Mouse (Mus musculus) layer of hippocampus, adult 18-20 months (tissue): ENCODE results near the gene Tmprss6. TPM values are rescaled to one million over a fixed set of nuclear protein-coding genes. Genes with fewer than 3 reads are reported as not detected.

Experiments used
- DNase-seq, 2 experiments: peaks; one replicate each; pipeline ENCODE4 v3.0.0; 2022; ENCODE audit warnings: low spot score in 2 of 2
- total RNA-seq, 2 experiments: library from RNA; stranded (reverse); gene quantifications; 2 replicates each; pipeline ENCODE4 v1.2.3; 2021

Tmprss6 gene
- total RNA-seq, 2 experiments from 2014 or later: 2.7 to 2.8 TPM

- peak; percentile 82 to 90 for DNase-seq
These were observed 46.1 kb downstream of the Tmprss6 start for GRCm38 (mm10) chr15:78422046-78422956.

DNA sequence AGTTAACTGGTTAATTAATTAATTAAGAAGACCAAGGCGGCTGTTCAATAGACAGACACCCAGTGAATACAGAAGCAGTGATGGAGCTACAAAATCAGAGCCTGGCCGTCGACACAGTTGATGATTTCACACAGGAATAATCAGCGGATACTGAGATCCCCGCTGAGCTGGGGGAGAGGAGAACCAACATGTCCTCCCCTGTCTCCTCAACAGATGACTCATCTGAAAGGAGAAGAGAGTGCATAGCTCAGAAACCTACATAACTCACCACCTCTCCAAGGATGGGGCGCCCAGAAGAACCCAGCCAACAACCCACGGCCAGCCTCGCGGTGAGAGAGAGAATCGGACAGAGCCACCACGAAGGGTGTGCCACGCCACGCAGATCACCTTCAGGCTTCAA lies 48.0 kb downstream of the Tmprss6 start:
- DNase-seq: no peak

DNA sequence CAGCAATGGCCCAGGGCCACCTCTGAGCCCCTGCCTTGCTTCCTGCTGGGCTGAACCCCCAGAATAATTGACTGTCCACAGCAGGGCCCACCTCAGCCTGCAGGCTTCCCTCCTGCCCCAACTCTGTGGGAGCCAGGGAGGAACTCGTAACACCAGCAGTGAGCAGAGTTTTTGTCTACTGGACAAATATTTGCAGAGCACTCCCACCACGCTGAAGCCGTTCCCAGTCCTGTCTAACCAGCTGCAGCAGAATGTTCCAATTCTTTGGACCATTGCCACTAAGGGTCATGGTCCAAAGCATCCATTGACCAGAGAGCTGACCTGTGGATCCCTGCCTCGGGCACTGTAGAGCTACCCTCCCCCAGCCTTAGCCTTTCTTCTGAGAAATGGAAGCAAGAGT lies 51.5 kb downstream of the Tmprss6 start:
- no peak for DNase-seq

GRCm38 (mm10) chr15:78414157-78414556 lies 54.3 kb downstream of the Tmprss6 start:
- DNase-seq: no peak

- no peak for DNase-seq
These were observed 54.7 kb downstream of the Tmprss6 start for GRCm38 (mm10) chr15:78413719-78414117.

DNA sequence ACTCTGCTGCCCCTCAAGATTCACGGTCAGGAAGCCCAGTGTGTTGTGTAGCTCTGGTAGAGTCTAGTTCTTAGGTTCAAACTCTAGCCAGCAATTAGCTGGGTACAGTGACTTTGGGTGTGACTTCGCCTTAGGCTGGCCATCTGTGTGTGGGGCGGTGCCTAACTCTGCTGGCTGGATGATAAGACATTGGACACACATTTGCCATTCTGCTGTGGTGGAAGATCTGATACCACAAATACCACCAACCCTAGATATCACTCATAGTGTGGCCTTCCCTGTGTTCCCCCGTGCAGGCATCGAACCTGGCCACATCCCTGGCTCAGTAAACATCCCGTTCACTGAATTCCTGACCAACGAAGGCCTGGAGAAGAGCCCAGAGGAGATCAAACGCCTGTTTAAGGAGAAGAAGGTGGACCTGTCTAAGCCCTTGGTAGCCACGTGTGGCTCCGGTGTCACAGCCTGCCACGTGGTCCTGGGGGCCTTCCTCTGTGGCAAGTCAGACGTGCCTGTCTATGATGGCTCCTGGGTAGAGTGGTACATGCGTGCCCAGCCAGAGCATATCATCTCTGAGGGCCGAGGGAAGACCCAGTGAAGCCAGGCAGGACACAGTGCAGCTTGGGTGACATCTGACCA lies 55.2 kb downstream of the Tmprss6 start:
- no peak for DNase-seq

DNA sequence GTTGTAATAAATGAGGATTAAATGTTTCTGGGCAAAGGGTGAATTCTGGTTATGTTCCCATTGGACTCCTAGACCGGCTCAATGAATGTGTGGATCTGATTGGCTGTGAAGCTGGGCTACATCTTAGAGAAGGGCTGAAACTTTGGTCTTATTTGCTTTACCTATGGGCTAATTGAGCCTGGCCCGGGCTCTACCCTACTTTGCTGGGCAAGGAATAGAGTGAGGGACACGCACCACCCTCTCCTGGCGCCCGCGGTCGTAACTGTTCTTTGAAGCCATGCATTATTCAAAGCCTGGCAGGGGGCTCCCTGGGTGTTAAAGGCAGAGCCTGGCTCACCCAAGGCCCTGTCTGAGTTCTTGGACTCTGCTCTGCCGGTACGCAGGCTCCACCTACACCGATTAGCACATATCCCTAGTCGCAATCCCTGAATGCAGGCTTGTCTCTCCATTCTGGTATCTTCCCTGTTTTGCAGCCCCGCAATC lies 58.8 kb downstream of the Tmprss6 start:
- DNase-seq: no peak

- DNase-seq: peak; percentile 85 to 93
These were observed 62.0 kb downstream of the Tmprss6 start, which contains the start of gene Mpst for GRCm38 (mm10) chr15:78406293-78406934. Gene Mpst (plus strand): TSS chr15:78406416.

DNA sequence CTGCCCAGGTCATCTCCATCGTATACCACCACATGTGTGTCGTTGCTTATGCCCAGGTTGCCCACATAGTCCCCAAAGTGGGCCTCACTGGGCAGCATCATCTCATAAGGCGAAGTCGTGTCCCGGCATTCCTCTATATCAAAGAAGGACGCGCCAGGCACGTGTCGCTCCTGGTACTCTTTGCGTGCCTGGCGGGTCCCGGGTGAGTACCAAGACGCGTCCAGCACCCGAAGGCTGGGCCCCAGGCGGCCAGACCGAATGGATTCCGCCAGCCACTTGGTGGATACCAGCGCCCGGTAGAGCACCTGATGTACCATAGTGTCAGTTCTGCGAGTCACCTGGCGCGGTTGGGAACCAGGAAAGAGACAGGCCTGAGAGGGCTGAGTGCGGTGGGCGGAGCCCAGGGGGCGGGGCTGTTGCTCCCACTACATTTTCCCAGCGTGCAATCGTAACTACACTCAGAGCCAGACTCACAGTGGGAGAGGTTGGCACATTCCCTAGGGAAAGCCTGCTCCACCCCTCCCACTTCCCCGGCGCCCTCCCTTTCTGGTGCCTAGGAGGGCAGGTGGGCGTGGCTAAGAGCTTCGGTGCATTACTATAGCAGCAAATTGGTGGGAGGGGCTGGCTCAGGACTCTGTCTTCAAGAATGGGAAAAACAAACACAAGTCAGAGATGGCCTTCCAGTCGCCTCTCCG lies 62.8 kb downstream of the Tmprss6 start, which contains the start of gene Tst:
Gene Tst, minus strand, starts transcription at position 391 of the 695 bp plus-strand sequence.
- peak; percentile 88 to 96 for DNase-seq

- no peak for DNase-seq
These were observed 63.3 kb downstream of the Tmprss6 start for GRCm38 (mm10) chr15:78405098-78405497.

GRCm38 (mm10) chr15:78403896-78404295 lies 64.5 kb downstream of the Tmprss6 start:
- no peak for DNase-seq

GRCm38 (mm10) chr15:78403301-78403741 lies 65.1 kb downstream of the Tmprss6 start:
- DNase-seq: no peak

- DNase-seq: no peak
These were observed 66.0 kb downstream of the Tmprss6 start for GRCm38 (mm10) chr15:78402423-78402822.

GRCm38 (mm10) chr15:78401921-78402320 lies 66.5 kb downstream of the Tmprss6 start:
- peak in 1 of 2 experiments; percentile 70 for DNase-seq

DNA sequence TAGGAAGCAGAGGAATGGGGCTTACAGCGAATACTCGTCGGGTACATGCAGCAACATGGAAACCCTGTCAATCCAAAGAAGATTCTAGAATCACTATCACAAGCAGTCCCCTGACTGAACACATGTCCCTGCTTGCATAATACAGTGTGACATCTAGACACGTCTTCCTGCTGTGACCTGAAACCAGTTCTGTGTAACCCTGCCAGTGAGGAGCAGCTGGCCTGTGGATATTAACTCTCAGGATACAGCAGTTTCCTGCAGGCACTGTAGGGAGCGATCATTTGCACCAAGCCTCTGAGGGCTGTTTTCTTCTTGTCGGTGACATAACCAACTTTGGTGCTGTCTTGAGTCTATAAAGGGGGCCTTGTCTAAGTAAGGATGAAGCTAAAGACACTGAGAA lies 67.1 kb downstream of the Tmprss6 start:
- no peak for DNase-seq

DNA sequence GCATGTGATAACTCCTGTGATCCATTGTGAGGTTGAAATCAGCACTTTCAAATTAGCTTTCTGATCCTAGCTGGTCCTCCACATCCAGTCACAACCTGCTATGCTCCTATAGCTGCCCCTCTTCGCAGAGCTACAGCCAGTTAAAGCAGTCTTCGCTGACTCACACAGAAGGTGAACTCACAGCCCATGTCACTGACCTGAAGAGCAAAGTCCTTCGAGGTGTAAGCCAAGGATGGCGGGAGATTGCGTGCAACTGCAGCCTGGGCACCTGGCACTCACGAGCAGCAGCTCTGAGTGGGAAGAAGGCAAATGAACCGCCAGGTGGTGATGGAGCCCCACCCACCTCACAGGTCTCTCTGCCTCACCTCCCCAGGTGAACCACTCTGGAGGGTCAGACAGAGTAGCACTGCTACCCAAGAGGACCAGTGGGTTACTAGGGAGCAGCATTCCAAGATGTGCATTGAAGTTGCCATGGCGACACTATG lies 72.9 kb downstream of the Tmprss6 start, which contains the start of gene Tex33:
Gene Tex33, minus strand, starts transcription at position 435 of the 485 bp plus-strand sequence.
- DNase-seq: no peak

- no peak for DNase-seq
These were observed 77.6 kb downstream of the Tmprss6 start for GRCm38 (mm10) chr15:78390855-78391254.
